Mouse (Mus musculus) induced T-regulatory cell, adult 2 months (primary cell): ENCODE measurements at regions not wholly inside any gene's neighbourhood (a gene's known extent, or its start where the extent isn't known, plus 50 kb on each side); places are given as distances from the start of the nearest gene placed in this dataset.

Source experiments
- DNase-seq: peaks from one replicate; pipeline ENCODE4 v3.0.0-alpha.2; 2012; ENCODE audit warnings: low read depth

- no peak for DNase-seq
Observed at GRCm38 (mm10) chr5:149908376-149909078, 109.9 kb upstream of the Rxfp2 start.

- DNase-seq = no peak
Observed at GRCm38 (mm10) chr5:149909108-149909739, 109.3 kb upstream of the Rxfp2 start.

- DNase-seq = no peak
Observed at GRCm38 (mm10) chr5:149909971-149910370, 108.5 kb upstream of the Rxfp2 start.

GRCm38 (mm10) chr5:149911968-149912367, 106.5 kb upstream of the Rxfp2 start:
- DNase-seq = peak; percentile 7

GRCm38 (mm10) chr5:149915761-149916160, 102.7 kb upstream of the Rxfp2 start:
- no peak for DNase-seq

- DNase-seq = peak; percentile 5
Observed at GRCm38 (mm10) chr5:149917374-149917773, 101.1 kb upstream of the Rxfp2 start.

- DNase-seq = no peak
Observed at GRCm38 (mm10) chr5:149919097-149919496, 99.4 kb upstream of the Rxfp2 start.

- no peak for DNase-seq
Observed at GRCm38 (mm10) chr5:149920326-149920725, 98.1 kb upstream of the Rxfp2 start.

GRCm38 (mm10) chr5:149924501-149924900, 94.0 kb upstream of the Rxfp2 start:
- no peak for DNase-seq

GRCm38 (mm10) chr5:149926786-149927185, 91.7 kb upstream of the Rxfp2 start:
- DNase-seq = no peak

GRCm38 (mm10) chr5:149931574-149932161, 86.8 kb upstream of the Rxfp2 start:
- DNase-seq = no peak

- no peak for DNase-seq
Observed at GRCm38 (mm10) chr5:149932220-149932619, 86.3 kb upstream of the Rxfp2 start.

- no peak for DNase-seq
Observed at GRCm38 (mm10) chr5:149945651-149946050, 72.8 kb upstream of the Rxfp2 start.

- DNase-seq = no peak
Observed at GRCm38 (mm10) chr5:149947491-149947890, 71.0 kb upstream of the Rxfp2 start.

GRCm38 (mm10) chr5:149956931-149957330, 61.5 kb upstream of the Rxfp2 start:
- no peak for DNase-seq

- no peak for DNase-seq
Observed at GRCm38 (mm10) chr5:149961178-149961577, 57.3 kb upstream of the Rxfp2 start.

GRCm38 (mm10) chr5:149964748-149965147, 53.7 kb upstream of the Rxfp2 start:
- no peak for DNase-seq
